Mouse (Mus musculus) midbrain, embryonic 14.5 days (tissue): ENCODE measurements around the gene Bbs9. TPM values are rescaled to one million over a fixed set of nuclear protein-coding genes. Genes with fewer than 3 reads are reported as not detected.

Experiments used
- ATAC-seq: fragments of 200-750 bp; cut with Nextera tagmentation; 2 replicates; pipeline ENCODE4 v1.8.0; 2017; ENCODE audit warnings: moderate number of reproducible peaks, moderate library complexity; ENCODE audit not compliant: low FRiP score, low TSS enrichment
- DNase-seq: peaks from one replicate; pipeline ENCODE4 v3.0.0-alpha.2; 2015
- H3K27ac ChIP-seq: fragments of 300-500 bp; sonication (generic); replicated peaks from 2 replicates; pipeline ENCODE4 v1.5.1; 2014; ENCODE audit warnings: mild to moderate bottlenecking, low read depth, low read length, moderate library complexity
- H3K27me3 ChIP-seq: fragments of 300-500 bp; sonication (generic); 2 replicates; pipeline ENCODE4 v1.6.1; 2014; ENCODE audit warnings: low read length, control low read depth, mixed read lengths; ENCODE audit not compliant: control insufficient read depth, insufficient read depth
- H3K36me3 ChIP-seq: fragments of 300-500 bp; sonication (generic); 2 replicates; pipeline ENCODE4 v1.6.1; 2014; ENCODE audit warnings: low read length, control low read depth; ENCODE audit not compliant: control insufficient read depth, insufficient read depth
- H3K4me1 ChIP-seq: fragments of 300-500 bp; sonication (generic); 2 replicates; pipeline ENCODE4 v1.6.1; 2014; ENCODE audit warnings: mild to moderate bottlenecking, antibody characterized with exemption, low read length, control low read depth; ENCODE audit not compliant: control insufficient read depth, insufficient read depth
- H3K4me2 ChIP-seq: fragments of 300-500 bp; sonication (generic); 2 replicates; pipeline ENCODE4 v1.6.1; 2014; ENCODE audit warnings: mild to moderate bottlenecking, low read length, moderate library complexity
- H3K4me3 ChIP-seq: fragments of 300-500 bp; sonication (generic); replicated peaks from 2 replicates; pipeline ENCODE4 v1.5.1; 2014; ENCODE audit warnings: low read depth, low read length
- H3K9ac ChIP-seq: fragments of 300-500 bp; sonication (generic); replicated peaks from 2 replicates; pipeline ENCODE4 v1.6.1; 2014; ENCODE audit warnings: mild to moderate bottlenecking, low read length, moderate library complexity
- H3K9me3 ChIP-seq: fragments of 300-500 bp; sonication (generic); 2 replicates; pipeline ENCODE4 v1.6.1; 2016; ENCODE audit warnings: low read length, control low read depth, mixed read lengths; ENCODE audit not compliant: control insufficient read depth
- WGBS: fragments of 180-500 bp; shearing (Covaris S2); extraction: QIAGEN DNeasy Blood & Tissue Kit; methylation state at CpG from one replicate; pipeline ENCODE4 v1.1.7; 2014; 5-methylcytosine and 5-hydroxymethylcytosine counted together
- polyA plus RNA-seq: library from polyadenylated mRNA; unstranded; fragments of >200 nt; fragmentation: Nextera tagmentation; extraction: Ambion mirVana; gene quantifications from 2 replicates; pipeline ENCODE4 v1.2.1, GENCODE M21; 2014

Gene Bbs9
- polyA plus RNA-seq, 1 experiment from 2014 or later, result 24.2 TPM

DNA sequence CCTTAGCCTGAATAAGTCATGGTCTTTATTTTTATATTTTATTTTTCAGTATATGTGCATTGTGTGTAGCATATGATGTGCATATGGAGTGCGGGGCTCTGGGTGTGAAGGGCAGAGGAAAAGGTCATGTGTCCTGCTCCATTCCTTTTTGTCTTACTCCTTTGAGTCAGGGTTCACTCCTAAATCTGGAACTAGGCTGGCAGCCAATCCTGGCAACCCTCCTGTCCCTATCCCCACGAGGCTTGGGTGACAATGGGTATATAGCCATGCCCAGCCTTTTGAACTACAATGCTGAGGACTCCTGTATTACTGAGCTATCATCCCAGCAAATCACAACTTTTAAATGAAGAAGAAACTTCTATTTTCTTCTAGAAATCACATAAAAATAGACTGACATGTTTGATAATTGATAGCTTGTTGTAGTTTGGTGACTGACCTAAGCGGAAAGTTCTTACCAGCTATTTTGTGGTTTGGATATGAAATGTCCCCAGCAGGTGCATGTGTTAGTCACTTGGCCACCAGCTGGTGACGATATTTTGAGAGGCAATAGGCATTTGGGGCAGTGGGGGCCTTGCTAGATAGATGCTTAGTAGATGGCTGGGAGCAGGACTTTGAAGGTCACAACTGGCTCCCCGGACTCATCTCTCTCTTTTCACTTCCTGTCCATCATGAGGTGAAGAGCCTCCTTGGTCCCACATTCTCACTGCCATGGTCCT, 300.9 kb downstream of the Bbs9 start:
- no peak for ATAC-seq
- H3K27ac ChIP-seq, result no peak overlapping the region
- 86% methylated on average over 5 of the region's 5 CpGs for WGBS
- no peak overlapping the region for H3K4me3 ChIP-seq
- H3K27me3 ChIP-seq, result no peaks in the 10 kb centered on the region
- no peak overlapping the region for H3K9ac ChIP-seq
- H3K4me2 ChIP-seq, result no peak overlapping the region
- no peak for DNase-seq
- no peaks in the 10 kb centered on the region for H3K4me1 ChIP-seq
- no peaks in the 10 kb centered on the region for H3K9me3 ChIP-seq
- no peaks in the 10 kb centered on the region for H3K36me3 ChIP-seq

DNA sequence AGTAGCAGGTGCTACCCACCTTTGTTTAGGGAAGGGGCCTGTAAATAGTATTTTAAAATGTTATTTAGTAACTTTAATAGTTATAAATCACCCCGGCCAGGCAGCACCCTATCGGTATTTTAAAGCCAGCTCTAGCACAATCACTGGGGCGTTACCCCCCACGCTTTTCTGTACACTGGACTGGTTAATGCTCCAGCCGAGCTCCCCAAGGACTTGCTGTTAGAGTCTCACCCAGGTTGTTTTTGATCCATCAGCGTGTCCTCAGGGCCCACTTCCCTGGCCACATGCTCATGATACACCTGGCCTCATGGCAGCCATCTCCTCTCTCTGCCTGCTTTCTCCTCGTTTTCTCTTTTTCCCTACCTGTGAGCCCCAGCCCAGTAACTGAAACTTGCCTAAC, 301.9 kb downstream of the Bbs9 start:
- WGBS, result 88% methylated on average over 7 of the region's 7 CpGs
- DNase-seq, result no peak
- H3K27ac ChIP-seq, result no peak overlapping the region

DNA sequence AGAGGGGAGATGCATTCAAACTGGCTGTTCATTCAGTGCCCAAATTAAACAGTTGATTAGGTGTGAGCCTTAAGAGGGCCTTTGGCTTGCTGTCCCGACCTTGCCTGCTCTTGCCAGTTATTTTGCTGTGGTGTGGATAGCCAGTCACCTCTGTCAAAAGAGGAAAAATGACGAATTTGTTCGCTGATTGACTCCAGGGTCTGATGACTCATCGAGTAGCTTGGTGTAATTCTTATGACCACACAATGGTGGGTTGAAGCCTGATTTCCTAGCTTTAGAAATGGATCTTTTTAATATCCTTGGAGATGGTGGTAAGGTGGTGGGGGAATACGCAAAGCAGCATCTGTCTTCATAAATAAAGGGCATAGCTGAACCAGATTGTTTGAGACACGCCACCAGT, 304.1 kb downstream of the Bbs9 start:
- ATAC-seq, result no peak
- Histone ChIP-seq H3K9ac (no peak overlapping the region), H3K27ac (no peak overlapping the region), H3K36me3 (no peaks in the 10 kb centered on the region), H3K4me3 (no peak overlapping the region), H3K9me3 (no peaks in the 10 kb centered on the region), H3K4me2 (no peak overlapping the region), H3K27me3 (no peaks in the 10 kb centered on the region), H3K4me1 (no peaks in the 10 kb centered on the region)
- DNase-seq, result no peak
- 88% methylated on average over 6 of the region's 6 CpGs for WGBS

More for the DNA sequence above, 301.9 kb downstream of the Bbs9 start:
- no peaks in the 10 kb centered on the region for H3K27me3 ChIP-seq
- no peak overlapping the region for H3K4me3 ChIP-seq
- no peaks in the 10 kb centered on the region for H3K4me1 ChIP-seq
- H3K4me2 ChIP-seq, result no peak overlapping the region
- H3K9me3 ChIP-seq, result no peaks in the 10 kb centered on the region
- H3K36me3 ChIP-seq, result no peaks in the 10 kb centered on the region
- H3K9ac ChIP-seq, result no peak overlapping the region
- no peak for ATAC-seq

DNA sequence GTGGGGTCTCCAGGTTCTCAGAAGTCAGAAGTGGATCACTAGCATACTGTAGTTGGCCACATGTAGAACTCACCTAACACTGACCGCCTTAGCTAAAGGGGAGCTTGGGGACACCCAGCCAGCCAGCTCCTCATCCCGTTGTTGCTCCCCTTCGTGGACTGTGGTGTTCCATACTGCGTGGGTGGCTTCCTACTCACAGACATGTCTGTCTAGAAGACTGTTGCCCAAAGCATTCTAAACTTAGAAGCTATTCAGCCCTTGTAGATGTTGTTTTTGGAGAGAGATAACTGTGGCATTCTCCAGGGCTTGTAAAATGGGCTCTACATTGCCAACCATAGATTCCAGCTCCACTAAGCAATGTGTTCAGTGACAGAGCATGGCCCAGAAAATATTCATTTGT, 310.5 kb downstream of the Bbs9 start:
- no peak for ATAC-seq
- 96% methylated on average over 4 of the region's 4 CpGs for WGBS

DNA sequence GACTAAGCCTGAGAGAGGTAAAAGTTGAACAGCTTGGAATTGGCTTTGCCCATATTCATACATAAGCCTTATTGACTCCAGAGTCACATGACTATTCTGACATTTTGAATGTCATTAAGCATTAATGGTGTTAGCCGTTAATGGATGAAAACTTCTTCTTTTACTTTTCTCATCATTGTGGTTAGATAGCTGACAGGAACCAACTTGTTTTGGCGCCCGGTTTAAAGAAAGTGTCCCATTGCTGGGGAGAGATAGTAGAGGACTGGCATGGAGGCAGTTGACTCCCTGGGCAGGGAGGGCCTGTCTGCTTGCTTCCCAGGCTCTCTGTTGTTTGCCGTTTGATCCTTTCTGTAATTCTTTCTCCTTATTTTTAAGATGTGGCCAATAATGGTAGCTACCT, 312.9 kb downstream of the Bbs9 start:
- Histone ChIP-seq H3K27ac (no peak overlapping the region), H3K4me2 (no peak overlapping the region), H3K4me3 (no peak overlapping the region), H3K27me3 (no peaks in the 10 kb centered on the region), H3K36me3 (no peaks in the 10 kb centered on the region), H3K4me1 (no peaks in the 10 kb centered on the region), H3K9me3 (no peaks in the 10 kb centered on the region), H3K9ac (no peak overlapping the region)
- DNase-seq (no peak), ATAC-seq (no peak)
- WGBS, result 97% methylated on average over 4 of the region's 4 CpGs

More for the DNA sequence above, 310.5 kb downstream of the Bbs9 start:
- no peaks in the 10 kb centered on the region for H3K9me3 ChIP-seq
- no peak overlapping the region for H3K4me2 ChIP-seq
- H3K27ac ChIP-seq, result no peak overlapping the region
- DNase-seq, result no peak
- H3K36me3 ChIP-seq, result no peaks in the 10 kb centered on the region
- H3K4me1 ChIP-seq, result no peaks in the 10 kb centered on the region
- no peak overlapping the region for H3K9ac ChIP-seq
- H3K4me3 ChIP-seq, result no peak overlapping the region
- H3K27me3 ChIP-seq, result no peaks in the 10 kb centered on the region

DNA sequence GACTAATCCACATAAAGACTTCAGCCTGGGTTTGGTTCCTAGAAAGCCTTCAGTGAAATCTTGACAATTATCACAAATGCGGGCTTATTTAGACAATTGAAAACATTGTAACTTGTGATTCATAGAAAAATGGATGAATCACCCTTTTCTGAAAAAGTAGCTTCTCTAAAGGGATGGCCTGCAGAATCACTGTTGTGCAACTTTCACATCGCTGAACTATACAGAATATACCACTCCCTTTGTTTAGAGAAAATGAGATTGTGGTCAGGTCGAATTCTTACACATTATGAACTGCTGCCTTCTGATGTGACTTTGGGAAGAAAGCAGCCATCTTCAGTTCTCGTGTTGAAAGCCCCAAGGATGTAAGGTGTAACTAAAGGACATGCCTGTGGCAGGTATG, 313.3 kb downstream of the Bbs9 start:
- H3K4me1 ChIP-seq, result no peaks in the 10 kb centered on the region
- no peak for DNase-seq
- 91% methylated on average over 4 of the region's 4 CpGs for WGBS

DNA sequence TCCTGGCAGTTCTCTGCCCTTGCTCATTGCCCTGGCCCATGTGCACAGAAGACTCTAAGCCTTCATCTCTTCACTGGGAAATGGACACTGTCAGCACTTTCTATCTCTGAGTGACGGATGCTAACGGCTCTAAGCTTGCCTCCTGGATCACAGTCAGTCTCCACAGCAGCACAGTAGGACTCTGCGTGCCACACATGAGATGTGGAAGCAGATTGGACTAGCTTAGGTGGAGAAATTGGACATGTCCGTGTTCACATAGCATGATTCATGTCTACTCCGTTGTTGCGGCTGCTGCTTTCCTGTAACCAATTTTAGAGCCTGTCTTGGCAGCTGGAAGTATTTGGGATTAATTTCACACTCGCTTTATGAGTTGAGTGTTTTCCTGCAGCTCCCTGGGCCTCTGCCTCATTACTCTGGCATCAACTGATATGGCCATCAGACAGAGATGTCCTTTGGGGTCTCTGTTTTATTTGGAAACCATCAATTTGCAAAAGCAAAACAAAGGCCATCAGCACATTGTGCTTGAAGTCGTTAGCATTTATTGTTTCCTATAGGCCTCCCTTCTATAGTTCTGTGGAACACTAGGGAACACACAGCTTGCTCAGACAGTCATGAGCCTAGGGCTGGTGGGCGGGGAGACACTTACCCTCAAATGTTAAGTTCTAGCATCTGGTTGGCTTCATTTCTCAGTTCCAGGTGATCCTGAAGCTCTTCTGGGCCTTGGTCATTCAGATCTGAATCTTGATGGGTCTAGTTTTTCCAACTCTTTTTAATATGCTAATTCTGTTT, 314.1 kb downstream of the Bbs9 start:
- no peak overlapping the region for H3K4me2 ChIP-seq
- H3K4me3 ChIP-seq, result no peak overlapping the region
- H3K9ac ChIP-seq, result no peak overlapping the region
- no peak for DNase-seq
- H3K27me3 ChIP-seq, result no peaks in the 10 kb centered on the region
- H3K9me3 ChIP-seq, result no peaks in the 10 kb centered on the region
- WGBS, result 92% methylated on average over 9 of the region's 9 CpGs
- no peak for ATAC-seq
- no peak overlapping the region for H3K27ac ChIP-seq
- no peaks in the 10 kb centered on the region for H3K36me3 ChIP-seq
- H3K4me1 ChIP-seq, result no peaks in the 10 kb centered on the region

More for the DNA sequence above, 313.3 kb downstream of the Bbs9 start:
- no peak overlapping the region for H3K27ac ChIP-seq
- H3K36me3 ChIP-seq, result no peaks in the 10 kb centered on the region
- H3K27me3 ChIP-seq, result no peaks in the 10 kb centered on the region
- H3K9me3 ChIP-seq, result no peaks in the 10 kb centered on the region
- H3K9ac ChIP-seq, result no peak overlapping the region
- no peak overlapping the region for H3K4me2 ChIP-seq
- no peak overlapping the region for H3K4me3 ChIP-seq
- no peak for ATAC-seq

DNA sequence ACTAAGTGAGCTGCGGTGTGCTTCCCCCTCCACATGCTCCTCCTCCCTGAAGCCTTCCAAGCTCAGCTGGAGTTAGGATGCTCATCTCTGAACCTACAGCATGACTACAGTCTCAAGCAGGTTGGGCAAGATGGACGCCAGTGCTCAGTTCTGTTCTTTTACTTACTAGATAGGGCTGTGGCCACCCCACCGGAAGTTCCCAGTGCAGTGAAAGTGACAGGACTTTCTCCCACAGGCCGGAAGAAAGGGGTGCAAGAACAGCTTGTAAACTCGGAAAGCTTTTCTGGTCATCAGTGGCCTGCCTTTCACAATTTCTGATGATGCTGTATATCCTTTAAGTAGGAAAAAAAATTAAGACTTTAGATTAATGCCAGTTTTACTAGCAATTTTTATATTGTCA, 315.7 kb downstream of the Bbs9 start:
- ATAC-seq (no peak), DNase-seq (no peak)
- H3K36me3 ChIP-seq, result no peaks in the 10 kb centered on the region
- 90% methylated on average over 5 of the region's 5 CpGs for WGBS
- no peak overlapping the region for H3K4me3 ChIP-seq
- no peaks in the 10 kb centered on the region for H3K9me3 ChIP-seq
- H3K4me1 ChIP-seq, result no peaks in the 10 kb centered on the region
- no peaks in the 10 kb centered on the region for H3K27me3 ChIP-seq
- H3K27ac ChIP-seq, result no peak overlapping the region
- H3K4me2 ChIP-seq, result no peak overlapping the region
- no peak overlapping the region for H3K9ac ChIP-seq

DNA sequence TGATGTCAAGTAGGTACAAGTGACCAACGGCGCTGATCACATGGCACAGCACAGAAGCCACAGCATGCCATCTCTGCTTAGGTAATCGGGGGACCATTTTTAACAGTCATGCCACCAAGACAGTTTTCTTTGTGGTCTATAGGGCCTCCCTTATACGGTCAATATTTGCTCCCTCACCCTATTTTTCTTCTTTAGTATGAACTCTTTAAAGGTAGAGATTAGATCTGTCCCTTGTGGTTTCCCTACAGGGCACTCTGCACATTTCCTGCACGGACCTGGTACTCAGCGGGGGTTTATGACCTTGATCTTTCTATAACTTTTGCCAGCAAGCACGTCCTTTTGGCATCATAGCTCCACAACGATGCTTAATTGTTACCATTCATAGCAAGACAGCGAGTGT, 316.2 kb downstream of the Bbs9 start:
- H3K4me2 ChIP-seq, result no peak overlapping the region
- ATAC-seq (no peak), DNase-seq (no peak)
- H3K9ac ChIP-seq, result no peak overlapping the region
- H3K36me3 ChIP-seq, result no peaks in the 10 kb centered on the region
- WGBS, result 90% methylated on average over 9 of the region's 9 CpGs
- no peak overlapping the region for H3K4me3 ChIP-seq
- no peak overlapping the region for H3K27ac ChIP-seq
- H3K27me3 ChIP-seq, result no peaks in the 10 kb centered on the region
- no peaks in the 10 kb centered on the region for H3K9me3 ChIP-seq
- H3K4me1 ChIP-seq, result no peaks in the 10 kb centered on the region
